Mouse (Mus musculus): ENCODE measurements around the gene Pde4d.

The Pde4d gene

DNA sequence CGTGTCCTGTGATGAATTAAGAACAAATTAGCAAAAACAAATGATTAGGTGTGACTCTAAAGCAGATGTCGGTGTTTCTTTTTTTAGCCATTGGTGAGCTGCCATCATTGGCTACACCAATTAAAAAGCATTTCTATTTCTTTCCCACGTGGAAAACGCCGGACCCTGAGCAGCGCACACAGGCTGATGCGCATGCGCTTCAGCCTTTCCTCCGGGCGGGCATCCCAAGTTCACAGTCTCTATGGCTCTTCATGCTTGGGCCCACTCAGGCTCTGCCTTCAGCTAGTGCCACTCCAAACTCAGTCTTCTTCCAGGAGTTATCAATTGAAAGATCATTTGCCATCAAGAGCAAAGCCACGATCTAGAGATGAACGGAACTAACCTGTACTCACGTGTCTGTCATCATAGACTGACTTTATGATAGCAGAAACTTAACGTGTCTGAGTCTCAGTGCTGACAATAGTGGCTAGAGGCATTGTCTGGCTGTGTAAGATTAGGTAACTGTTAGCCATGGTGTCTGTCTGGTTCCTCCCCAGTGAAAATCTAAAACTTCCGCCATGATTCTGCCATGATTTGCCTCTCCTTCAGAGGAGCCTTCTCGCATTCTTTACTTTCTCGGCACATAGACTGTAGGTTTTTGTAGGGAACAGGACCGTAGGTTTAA lies 1175.8 kb downstream of the Pde4d start:
- no peak for DNase-seq (ENCODE audit: low spot score)

DNA sequence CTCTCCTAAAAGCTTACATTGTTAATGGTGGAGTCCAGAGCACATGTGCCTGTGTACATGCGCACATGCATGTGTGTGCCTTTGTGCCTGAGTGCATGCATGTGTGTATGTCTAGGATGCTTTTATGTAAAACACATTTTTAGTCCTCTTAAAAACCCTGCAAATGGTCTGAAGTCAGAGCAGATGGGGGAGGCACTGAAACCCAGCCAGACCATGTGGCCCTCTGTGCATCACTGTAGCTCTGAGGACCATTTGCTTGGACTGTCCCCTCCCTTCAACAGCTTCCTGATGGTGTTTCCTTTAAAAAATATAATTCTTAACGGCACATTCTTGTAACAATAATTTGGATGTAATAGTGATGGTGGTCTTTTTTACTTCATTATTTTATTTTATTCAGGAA lies 1177.5 kb downstream of the Pde4d start:
- no peak for DNase-seq (ENCODE audit: low spot score)

DNA sequence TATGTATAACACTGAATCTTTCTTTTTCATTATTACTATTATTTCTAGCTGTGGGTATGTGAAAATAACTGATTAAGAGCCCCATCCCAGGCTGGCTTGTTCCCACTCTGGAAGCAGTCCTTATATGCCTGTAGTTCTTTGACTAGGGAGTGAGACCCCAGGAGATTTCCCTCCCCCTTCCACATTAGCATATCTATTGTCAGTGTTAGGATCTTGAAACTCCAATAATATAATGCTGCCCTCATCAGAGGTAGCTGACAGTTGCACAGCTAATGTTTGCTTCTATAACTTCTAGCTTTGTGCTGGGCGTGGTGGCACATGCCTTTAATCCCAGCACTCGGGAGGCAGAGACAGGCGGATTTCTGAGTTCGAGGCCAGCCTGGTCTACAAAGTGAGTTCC lies 1178.9 kb downstream of the Pde4d start:
- no peak for DNase-seq (ENCODE audit: low spot score)

DNA sequence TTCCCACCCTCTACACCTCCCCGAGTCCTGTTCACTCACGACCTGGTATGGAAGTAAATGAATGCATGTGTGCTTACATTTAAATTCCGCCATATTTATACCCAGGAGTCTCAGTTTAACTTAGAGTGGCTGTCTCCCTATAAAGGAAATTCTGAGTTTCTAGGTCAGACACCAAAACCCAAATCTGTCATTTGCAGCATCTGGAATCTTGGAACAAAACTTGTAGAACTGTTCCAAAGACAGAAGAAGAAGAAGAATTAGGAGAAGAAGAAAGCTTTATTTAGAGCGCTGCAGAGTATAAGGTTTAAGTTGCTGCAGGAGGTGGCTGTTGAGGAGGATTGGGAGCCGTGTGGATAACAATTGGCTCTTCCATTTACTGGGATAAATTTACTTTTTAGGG lies 1179.5 kb downstream of the Pde4d start:
- no peak for DNase-seq (ENCODE audit: low spot score)

DNA sequence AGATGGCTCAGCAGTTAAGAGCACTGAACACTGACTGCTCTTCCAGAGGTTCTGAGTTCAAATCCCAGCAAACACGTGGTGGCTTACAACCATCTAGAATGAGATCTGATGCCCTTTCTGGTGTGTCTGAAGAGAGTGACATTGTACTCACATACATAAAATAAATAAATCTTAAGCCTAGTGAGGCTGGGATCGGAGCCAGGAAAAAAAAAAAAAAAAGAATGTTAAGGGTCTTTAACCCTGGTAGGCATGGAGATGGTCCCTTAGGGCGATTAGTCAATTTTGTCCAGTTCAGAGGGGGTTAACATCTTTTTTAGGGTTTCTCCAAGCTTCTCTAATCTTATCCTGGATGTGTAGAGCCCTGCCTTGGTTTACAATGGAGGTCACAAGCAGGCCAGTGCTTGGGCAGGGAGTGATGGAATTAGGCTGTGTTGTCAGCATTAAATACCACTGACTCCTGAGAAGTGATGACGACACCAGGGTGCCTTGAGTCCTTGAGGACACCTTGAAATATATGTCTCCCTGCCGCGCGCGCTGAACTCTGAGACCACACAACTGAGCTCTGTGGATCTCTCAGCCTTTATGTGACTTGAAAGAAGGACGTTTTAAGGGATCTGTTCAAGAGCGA lies 1181.8 kb downstream of the Pde4d start:
- no peak for DNase-seq (ENCODE audit: low spot score)

DNA sequence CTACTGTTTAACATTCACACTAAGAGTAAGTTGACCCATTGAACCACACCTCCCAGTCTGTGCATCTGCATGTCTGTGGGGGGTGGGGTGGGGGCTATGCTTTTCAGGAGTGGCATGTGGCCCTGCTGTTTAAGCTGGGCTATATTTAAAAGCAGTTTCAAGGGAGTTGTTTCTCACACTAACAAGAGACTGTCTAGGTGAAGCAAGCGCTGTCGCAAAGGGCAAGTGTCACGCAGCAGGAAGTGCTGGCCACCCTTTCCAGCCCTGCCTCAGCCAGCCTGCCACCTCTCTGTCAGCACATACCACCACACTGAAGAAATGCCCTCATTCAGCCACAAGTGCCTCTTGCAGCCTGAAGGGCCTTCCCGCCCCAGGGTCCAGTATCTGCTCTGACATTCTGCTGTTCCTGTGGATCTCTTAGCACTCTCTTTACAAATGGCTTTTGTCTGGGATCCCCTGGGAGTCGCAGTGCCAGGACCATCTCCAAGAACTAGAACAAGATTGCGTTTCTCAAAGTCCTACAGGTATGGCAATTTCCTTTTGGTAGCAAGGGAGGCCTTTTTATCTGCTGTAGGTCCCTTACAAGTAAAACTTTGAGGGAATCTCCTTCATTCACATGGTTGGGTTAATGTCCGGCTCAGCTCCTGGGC lies 1182.8 kb downstream of the Pde4d start:
- DNase-seq (ENCODE audit: low spot score), result no peak

DNA sequence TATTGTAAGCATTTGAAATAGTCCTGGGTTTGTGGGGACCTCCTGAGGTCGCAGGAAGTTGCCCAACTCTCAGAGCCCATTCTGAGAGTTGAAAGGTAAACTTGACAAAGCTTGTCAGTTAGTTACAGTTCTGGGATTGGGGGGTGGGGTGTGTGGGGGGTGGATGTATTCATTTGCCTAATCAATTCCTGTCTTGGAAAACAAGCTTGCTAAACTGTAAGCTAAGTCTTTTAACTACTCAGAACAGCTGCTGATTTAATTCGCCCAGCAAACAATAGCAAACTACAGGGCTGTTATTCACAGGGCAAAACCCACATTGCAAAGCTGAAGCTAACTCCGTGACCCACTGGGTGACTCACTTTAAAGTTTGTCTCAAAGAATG lies 1183.3 kb downstream of the Pde4d start:
- DNase-seq (ENCODE audit: low spot score), result no peak

DNA sequence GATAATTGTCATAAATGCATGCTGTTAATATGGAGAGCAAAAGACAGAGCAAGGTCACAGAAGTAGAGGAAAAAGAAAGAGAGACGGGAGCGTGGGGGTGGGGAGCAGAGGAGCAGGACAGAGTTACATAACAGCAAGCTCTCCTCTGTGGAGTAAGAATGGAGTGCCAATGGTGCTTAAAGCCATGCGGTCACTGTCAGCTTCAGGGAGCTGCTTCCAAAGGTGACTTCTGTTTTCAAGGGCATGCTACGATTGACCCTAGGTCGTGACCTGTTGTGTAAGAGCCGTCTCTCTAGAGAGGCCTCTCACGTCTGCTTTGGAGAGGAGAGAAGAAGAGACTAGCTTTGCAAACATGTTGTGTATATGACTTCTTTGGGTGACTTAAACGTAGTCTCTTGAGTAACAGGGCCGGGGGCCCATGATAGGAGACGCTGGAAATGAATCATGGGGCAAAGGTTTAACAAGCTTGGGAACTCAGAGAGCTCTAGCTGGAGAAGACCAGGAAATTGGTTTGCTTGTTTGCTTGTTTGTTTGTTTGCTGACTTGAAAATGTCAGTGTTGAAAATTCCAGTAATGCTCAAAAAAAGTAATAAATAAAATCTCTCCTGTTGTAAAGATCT lies 1186.3 kb downstream of the Pde4d start:
- no peak for DNase-seq (ENCODE audit: low spot score)

DNA sequence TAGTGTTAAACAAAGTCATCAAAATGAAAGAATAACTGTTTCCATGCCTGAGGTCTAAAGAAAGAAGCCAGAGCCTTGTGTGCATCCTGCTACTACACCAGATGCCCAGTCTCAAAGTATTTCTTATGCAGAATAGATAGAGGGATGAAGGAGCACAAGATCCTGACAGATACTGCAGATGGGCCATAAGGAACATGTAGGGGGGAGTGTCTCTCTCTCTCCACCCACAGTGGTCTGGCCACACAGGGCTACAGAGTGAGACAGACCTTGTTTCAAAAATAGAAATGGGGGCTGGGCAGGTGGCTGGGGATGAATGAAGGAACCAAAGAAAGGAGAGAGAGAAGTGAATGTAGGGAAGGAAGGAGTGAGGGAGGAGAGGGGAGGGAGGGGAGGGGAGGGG lies 1188.5 kb downstream of the Pde4d start:
- no peak for DNase-seq (ENCODE audit: low spot score)

DNA sequence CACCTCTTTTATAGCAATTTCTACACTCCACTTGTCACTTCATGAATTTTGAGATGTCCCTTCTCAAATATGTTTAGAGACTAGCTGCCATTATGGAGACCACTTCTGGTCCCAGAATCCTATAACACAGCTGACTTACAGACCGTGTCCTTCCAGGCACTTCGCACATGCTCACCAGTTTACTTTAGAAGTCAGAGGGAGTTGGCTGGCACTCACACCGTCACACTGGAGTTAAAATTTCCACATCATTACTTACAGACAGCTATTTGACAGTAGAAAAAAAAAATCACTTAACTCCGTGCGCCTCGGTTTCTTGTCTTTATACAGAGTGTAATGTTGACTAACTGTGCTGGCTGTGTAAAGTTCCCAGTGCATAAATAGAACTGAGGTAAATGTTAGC lies 1189.5 kb downstream of the Pde4d start:
- DNase-seq (ENCODE audit: low spot score), result no peak

DNA sequence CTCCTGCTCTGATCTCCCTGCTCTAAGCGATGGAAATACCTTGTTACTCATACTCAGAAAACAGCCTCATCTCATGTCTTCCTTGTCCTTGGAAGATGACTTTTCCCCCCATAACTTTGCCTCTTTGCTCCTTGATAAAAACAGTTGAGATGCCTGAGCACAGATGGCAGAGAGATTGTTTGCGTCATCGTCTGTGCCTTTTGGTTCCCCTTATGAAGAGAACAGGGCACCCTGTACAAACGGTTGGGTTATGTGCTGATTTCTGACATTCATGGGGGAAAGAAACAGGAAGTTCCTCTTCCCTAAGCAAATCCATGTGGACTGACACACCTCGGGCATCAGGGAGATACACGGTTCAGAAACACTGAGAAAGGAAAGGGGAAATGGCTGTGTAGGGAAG lies 1191.8 kb downstream of the Pde4d start:
- DNase-seq (ENCODE audit: low spot score), result no peak

DNA sequence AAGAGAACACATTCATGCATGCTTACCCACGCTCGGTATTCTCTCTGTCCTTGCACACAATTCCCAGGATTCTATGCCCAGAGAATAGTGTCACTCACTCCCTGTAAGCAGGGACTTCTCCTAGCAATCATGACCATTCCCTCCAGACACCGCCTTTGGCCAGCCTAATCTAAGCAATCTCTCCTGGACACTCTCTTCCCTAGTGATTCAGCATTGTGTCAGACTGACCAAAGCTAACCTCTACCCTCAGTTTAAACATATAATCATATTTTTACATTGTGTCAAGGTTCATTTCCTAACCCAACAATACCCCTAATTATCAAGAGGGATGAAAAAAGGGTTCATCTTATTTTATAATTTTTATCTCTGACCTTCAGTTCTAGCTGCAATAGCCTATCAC lies 1193.7 kb downstream of the Pde4d start:
- DNase-seq (ENCODE audit: low spot score), result no peak

DNA sequence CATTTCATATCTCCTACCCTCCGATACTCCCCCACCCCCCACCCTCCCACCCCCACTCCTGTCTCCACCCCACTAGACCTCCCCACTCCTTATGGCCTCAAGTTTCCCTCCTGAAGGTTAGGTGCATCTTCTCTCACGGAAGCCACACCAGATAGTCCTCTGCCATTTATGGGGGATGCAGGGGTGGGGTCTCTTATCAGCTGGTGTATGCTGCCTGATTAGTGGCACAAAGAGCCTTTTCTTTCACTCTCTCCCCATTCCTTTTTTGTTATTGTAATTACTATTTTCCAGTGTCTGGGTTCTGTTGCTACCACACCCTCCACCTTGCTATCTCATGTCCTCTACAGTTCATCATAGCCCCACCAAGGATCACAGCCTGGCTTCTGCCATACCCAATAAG lies 1194.3 kb downstream of the Pde4d start:
- DNase-seq (ENCODE audit: low spot score), result no peak

DNA sequence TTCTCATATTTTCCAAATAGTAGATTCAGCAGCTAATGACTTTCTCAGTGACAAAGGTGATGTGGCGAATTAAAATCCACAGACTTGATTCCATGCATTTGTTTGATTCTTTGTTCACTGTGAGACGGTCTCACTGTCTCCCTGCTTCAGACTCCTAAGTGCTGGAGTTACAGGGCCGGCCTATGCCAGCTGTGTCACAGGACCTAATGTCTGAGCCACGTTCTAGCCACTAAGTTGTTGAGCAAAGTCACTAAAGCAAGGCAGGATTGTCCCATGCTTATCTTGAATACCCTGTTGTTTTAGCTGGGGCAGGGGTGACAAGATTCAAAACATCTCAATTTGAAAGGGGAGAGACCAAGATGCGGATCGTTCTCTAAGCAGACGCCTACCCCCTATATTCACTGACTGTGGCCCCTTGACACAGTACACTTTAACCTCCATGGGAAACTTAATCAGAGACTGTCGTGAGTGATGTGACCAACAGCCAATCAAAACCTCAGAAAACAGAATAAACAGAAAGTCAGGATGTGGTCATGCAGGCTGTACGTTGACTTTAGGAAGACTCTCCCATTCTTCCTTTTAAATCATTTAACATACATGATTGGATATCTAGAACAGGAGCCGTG lies 1195.6 kb downstream of the Pde4d start:
- DNase-seq (ENCODE audit: low spot score), result no peak

DNA sequence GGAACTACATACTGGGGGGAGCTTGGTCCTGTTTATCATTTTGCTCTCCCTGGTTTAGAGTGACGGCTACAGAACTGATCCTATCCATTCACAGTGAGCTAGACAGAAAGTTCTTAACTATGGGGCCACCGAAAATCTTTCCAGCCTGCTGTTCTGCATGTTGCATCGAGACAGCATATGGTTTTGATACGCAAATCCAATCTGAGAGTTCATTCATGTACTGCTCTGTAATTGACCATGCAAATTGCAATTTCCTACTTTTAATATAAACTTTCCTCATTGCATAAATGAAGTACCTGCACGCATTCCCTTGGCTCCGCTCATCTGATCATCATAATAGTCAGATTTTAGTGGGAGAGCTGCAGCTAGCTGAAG lies 1196.1 kb downstream of the Pde4d start:
- no peak for DNase-seq (ENCODE audit: low spot score)

DNA sequence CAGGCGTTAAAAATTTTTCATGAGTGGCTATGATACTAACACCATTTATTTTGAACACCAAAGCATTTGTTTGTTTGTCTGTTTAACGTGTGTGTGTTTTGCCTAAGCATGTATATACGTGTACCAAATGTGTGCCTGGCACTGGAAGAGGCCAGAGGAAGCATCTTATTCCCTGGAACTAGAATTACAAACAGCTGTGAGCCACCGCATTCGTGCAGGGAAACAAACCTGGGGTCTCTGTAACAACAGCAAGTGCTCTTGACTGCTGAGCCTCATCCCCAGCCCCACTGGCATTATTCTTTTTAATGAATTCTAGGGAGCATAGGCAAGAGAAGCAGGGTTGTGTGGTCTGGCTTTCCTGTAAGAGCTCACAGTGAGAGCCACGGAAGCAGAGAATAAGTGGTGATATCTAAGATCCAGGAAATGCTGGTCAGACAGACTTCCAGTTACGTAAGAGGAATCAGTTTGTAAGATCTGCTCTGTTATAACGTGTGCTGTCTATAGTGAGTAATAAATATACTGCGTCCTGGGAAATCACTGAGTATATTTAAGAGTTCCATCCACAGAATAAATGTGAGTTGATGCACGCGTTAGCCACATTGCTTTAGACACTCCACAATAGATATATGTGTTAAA lies 1197.0 kb downstream of the Pde4d start:
- DNase-seq (ENCODE audit: low spot score), result no peak

DNA sequence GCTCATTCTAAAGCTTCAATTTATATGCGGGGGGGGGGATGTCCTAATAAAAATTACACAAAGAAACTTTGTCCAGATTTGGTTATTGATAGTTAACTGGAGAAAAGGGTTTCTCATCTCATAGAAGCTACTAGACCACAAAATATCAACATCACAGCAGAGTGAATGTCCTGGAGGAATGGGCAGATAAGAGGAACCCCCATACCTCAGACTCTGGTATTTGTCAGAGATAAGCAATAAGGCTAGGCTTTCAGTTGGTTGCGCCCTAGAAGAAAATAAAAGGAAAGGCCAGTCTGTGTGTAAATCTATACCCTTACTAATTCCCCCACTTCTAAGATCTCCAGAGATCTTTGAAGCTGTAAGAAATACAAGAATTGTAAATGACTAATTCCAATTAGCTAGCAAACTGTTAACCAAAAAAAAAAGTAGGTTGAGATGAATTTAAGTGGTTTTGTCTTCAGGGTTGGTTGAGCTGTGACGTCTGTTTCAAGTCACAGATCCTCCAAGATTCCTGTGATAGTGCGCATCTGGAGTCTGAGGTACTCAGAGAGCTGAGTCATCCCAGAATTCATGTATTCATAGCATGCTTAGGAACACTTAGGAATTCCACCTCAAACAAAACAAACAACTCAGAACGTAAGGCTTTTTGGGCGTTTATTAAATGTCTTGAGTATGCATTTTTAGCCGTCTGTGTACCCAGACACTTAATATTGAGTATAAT lies 1197.9 kb downstream of the Pde4d start:
- no peak for DNase-seq (ENCODE audit: low spot score)

DNA sequence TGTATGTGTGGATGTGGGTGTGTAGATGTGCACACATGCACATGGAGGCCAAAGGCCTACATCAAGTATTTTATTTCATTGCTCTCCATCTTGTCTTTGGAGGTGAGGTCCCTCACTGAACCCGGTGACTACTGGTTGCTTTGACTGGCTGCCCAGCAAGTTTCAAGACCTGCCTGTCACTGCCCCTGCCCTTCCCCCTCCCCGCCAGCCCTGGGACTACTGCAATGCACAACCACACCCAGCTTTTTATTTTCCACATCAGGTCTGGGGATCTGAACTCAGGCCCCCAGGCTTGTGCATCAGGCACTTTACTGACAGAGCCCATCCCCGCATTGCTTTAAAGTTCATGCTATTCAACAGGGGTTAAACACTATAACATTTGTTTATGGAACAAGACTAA lies 1198.6 kb downstream of the Pde4d start:
- no peak for DNase-seq (ENCODE audit: low spot score)

DNA sequence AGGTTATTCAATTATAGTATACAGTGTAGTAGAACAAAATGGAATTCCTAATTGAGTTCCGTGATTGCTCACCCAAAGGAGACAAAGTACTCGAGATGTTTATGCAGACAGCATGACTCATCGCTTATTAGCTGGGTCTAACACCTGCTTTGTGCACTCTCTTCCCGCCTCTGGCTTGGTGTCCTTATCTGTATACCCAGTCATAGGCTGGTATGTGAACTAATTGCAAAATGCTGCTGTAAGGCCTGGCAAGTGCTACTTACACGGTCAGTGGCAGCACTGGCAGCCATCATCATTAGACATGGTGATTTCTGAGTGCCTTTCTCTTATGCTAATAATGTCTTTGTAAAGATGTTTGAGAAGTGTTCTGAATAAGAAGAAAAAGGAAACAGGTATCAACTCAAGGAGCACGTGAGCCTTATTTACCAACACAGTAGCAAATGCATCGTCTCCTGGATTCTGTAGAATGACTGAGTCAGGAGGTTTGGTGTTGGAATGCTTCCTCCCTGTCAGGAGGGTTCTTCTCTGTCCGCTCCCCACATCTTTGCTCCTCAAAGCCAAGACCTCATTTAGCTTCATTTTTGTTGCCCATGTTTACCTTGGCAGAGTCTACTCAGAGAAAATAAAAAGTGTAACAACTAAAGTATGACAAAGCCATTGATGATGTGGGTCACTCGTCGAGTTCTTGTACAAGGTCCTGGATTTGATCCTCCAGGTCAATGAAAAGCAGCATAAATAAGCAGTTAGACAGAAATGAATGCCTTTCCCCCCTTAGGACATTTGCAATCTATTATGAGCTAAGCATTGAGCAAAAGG lies 1202.2 kb downstream of the Pde4d start:
- DNase-seq (ENCODE audit: low spot score), result no peak

DNA sequence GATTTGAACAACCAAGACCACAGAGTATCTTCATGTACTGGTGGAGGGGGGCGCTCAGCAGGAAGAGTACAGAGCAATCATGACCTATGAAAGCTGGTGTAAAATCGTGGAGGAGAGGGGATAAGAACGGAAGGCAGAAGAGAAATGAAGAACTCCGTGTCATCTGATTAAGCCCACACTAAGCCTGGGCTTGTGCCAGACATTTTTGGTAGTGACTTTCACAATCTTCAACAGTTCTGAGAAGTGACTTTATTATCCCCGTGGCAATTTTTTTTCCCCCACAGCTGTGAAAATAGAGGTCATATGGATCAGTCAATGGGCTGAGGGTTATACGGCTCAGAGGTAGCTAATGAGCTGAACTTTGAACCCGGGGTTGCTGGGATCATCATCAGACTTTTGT lies 1202.9 kb downstream of the Pde4d start:
- no peak for DNase-seq (ENCODE audit: low spot score)

DNA sequence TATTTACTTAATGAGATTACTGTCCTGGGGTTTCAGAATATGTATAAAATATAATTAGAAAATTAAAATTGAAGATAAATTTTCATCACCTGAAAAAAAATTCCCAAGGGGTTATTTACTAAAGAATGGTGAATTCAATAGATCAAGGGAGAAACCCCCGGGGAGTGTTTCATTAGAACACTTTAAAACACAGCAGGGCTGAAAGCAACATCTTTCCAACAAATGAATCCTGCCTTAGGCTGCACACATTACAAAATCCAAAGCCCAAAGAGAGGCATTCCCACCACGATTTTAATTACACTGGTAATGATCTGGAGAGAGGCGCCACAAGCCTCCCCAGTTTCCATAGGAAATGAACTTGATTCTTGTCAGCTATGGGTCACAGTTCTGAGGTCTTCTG lies 1205.6 kb downstream of the Pde4d start:
- no peak for DNase-seq (ENCODE audit: low spot score)

All from left cerebral cortex, adult 11 months (tissue).